Mouse (Mus musculus) kidney, postnatal 25 days (tissue): ENCODE data around the gene Agbl5.
"Not testable (repeated sequence)": the region's sequence is repeated elsewhere in the genome, so short reads cannot be mapped to it uniquely, and the experiment has no call there.

ENCODE experiments used
- DNase-seq, 2 experiments: peaks; one replicate each; pipeline ENCODE4 v3.0.0; 2021; ENCODE audit warnings: mixed read lengths in 2 of 2

Gene Agbl5

GRCm38 (mm10) chr5:30888337-30889087, at the start of gene Agbl5:
Gene Agbl5 (plus strand): TSS chr5:30888694.
- DNase-seq, result peak; percentile 96 to 98

- DNase-seq, result no peak
Observed at GRCm38 (mm10) chr5:30839731-30840130, 48.8 kb upstream of the Agbl5 start.

GRCm38 (mm10) chr5:30841896-30842295, 46.6 kb upstream of the Agbl5 start:
- no peak for DNase-seq

- DNase-seq, result peak; percentile 47 to 82
Observed at GRCm38 (mm10) chr5:30849891-30850555, 38.5 kb upstream of the Agbl5 start.

GRCm38 (mm10) chr5:30850556-30850925, 38.0 kb upstream of the Agbl5 start:
- no peak for DNase-seq

- no peak for DNase-seq
Observed at GRCm38 (mm10) chr5:30853522-30853921, 35.0 kb upstream of the Agbl5 start.

- DNase-seq, result peak; percentile 45 to 56
Observed at GRCm38 (mm10) chr5:30855674-30856073, 32.8 kb upstream of the Agbl5 start.

GRCm38 (mm10) chr5:30856124-30856523, 32.4 kb upstream of the Agbl5 start:
- no peak for DNase-seq

GRCm38 (mm10) chr5:30863852-30864251, 24.6 kb upstream of the Agbl5 start:
- DNase-seq, result no peak

- no peak for DNase-seq
Observed at GRCm38 (mm10) chr5:30864322-30864721, 24.2 kb upstream of the Agbl5 start.

GRCm38 (mm10) chr5:30866871-30867270, 21.6 kb upstream of the Agbl5 start:
- DNase-seq, result no peak

GRCm38 (mm10) chr5:30867712-30868111, 20.8 kb upstream of the Agbl5 start, which contains the start of gene Tmem214:
Gene Tmem214 (plus strand): TSS chr5:30868012.
- no peak for DNase-seq

GRCm38 (mm10) chr5:30868981-30869380, 19.5 kb upstream of the Agbl5 start:
- peak in 1 of 2 experiments; percentile 40 for DNase-seq

- peak; percentile 93 to 95 for DNase-seq
Observed at GRCm38 (mm10) chr5:30869405-30870130, 18.9 kb upstream of the Agbl5 start.

GRCm38 (mm10) chr5:30870131-30870406, 18.4 kb upstream of the Agbl5 start:
- no peak for DNase-seq

- DNase-seq, result no peak
Observed at GRCm38 (mm10) chr5:30872574-30872973, 15.9 kb upstream of the Agbl5 start.

- no peak for DNase-seq
Observed at GRCm38 (mm10) chr5:30874365-30874764, 14.1 kb upstream of the Agbl5 start.

- no peak for DNase-seq
Observed at GRCm38 (mm10) chr5:30878616-30879015, 9.9 kb upstream of the Agbl5 start.

- no peak for DNase-seq
Observed at GRCm38 (mm10) chr5:30879347-30879943, 9.0 kb upstream of the Agbl5 start.

GRCm38 (mm10) chr5:30881839-30882238, 6.7 kb upstream of the Agbl5 start:
- not testable (repeated sequence) for DNase-seq

- DNase-seq, result no peak
Observed at GRCm38 (mm10) chr5:30886209-30886608, 2.3 kb upstream of the Agbl5 start.

- DNase-seq, result no peak
Observed at GRCm38 (mm10) chr5:30886731-30887130, 1.8 kb upstream of the Agbl5 start.

GRCm38 (mm10) chr5:30887331-30887761, 1.1 kb upstream of the Agbl5 start:
- DNase-seq, result peak; percentile 70 to 88
